Mouse (Mus musculus) left cerebral cortex, adult 18-20 months (tissue): ENCODE results near the gene Trmo. TPM values are rescaled to one million over a fixed set of nuclear protein-coding genes. Genes with fewer than 3 reads are reported as not detected.

Source experiments
- DNase-seq, 2 experiments: peaks; one replicate each; pipeline ENCODE4 v3.0.0; 2021 to 2022; ENCODE audit warnings: low spot score in 2 of 2, mixed read lengths in 1 of 2
- total RNA-seq, 2 experiments: library from RNA; stranded (reverse); gene quantifications; 2 replicates each; pipeline ENCODE4 v1.2.3; 2021

Trmo gene
- total RNA-seq, 2 experiments from 2014 or later = 3.7 to 4.3 TPM

DNA sequence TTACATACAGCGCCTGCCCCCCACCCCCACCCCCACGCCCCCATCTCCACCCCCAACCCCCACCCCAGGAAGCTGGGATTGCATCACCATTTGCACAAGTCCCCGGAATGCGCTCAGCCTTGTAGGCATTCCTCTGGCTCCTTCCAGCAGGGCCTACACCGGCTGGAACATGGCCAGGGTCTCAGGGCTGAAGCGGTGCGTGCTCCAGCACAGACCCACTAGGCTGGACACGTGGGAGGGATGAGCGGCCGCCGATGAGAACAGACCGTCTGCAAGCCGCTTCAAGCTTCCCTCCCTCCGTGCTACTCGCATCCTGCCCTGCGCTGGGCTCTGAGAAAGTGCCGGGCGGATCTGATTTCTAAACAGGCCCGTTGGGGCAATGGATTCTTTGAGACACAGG is 18.2 kb downstream of the Trmo start:
- peak; percentile 14 to 21 for DNase-seq

DNA sequence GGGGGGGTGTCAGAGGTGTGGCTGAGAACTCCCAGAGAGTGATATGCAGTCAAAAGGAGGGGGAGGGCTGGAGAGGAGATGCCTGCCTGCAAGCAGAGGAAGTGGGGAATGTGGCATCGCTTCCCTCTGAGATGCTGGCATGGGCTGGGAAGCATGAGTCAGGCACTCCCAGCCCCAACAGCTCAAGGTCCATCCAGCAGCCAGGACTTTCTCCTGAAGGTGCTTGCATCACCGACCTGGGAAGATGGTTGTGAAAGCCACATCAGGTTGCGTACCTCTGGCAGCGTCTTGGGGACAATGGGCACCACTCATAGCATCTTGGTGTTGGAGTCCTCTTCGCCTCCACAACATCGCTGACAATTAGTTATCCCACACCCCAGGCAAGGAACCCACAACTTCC is 18.8 kb downstream of the Trmo start:
- DNase-seq = no peak

DNA sequence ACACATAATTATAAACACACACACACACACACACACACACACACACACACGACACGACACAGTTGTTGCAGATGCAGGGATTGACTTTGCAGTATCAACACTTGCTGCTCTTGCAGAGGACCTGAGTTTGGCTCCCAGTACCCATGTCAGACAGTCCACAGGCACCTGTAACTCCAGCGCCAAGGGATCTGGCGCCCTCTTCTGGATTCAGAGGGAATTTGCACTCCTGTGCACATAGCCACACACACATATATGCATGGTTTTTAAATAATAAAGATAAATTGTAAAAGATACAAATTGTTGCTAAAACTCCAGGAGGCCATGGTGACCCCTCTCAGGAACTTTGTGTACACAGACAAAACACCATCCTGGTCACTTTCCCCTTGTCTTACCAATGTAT is 20.2 kb downstream of the Trmo start:
- no peak for DNase-seq

DNA sequence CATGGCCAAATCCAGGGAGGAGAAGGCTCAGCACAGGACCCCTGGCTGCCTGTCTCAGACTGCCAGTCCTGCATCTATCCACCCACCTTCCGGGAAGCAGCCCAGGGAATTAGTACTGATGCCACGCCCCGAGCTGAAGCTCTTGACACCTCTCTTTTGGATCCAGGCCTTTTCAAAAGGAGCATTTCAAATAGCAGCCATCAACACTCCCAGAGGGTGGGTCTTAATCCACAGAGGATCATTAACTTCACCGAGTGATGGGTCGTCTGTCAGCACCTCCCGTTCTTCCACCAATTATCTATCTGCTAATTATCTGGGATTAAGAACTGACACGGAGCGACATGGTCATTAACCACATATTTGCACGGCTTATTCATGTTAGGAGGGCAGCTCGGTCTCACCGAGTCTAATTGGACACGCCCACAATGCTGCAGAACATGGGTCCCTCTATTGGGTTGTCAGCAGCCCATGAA is 21.7 kb downstream of the Trmo start:
- DNase-seq = no peak

DNA sequence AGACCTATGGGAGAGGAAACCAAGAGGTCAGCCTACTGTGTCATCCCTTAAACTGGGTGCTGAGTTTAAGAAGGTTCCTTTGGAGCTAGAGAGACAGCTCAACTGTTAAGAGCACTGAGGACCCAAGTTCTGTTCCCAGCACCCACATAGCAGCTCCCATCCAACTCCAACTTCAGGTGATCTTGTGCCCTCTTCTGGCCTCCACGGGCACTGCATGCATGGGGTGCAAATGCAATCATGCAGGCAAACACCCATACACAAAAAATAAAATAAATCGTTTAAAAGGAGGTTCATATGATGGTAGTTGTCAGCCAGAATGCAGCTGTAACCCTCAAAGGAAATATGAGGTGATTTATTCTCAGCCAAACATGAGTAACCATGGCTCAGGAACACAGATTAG is 24.9 kb downstream of the Trmo start:
- no peak for DNase-seq

DNA sequence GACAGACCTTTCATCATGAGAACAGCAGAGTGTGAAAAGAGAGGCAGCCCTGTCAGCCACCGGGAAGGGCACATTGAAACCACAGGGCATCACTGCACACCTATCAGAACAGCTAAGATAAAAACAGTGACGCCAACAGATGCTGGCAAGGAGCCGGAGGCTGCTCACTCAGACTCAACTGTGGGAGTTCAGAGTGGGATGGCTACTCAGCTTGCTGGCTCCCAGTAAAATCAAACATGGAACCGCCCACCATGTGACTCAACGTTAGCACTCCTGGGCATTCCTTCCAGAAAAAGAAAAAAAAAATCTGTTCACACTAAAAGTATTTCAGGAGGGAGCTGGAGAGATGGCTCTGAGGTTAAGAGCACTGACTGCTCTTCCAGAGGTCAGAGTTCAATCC is 28.0 kb downstream of the Trmo start:
- peak; percentile 79 to 84 for DNase-seq

DNA sequence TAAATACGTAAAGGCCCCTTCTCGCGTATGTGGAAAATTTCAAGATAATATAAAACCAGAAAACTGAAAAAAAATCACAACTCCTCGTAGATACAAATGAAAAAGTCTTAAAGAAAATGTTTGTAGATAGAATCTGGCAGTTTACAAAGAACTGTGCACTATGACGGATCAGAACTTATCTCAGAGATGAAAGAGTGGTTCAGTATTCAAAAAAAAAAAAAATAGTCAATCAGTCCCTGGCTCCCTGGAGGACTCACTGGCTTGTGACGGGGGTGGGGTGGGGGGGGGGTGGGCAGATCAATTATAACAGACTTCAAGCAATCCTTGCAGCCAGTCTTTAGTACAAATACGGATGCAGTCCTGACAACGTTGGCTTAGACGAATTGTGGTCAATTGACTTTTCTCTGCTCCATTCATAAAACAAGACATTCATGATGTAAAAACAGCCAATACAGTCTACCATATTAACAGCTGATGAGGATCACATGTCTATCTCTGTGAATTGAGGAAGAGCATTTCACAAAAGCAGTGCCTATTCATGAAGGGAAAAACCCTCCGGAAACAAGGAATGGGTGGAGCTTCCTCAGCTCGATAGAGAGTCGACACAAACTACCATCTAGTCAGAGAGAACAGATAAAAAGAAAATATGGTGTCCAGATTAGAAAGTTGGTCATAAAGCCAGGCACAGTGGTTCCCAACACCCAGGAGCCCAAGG is 29.5 kb downstream of the Trmo start:
- DNase-seq = no peak

DNA sequence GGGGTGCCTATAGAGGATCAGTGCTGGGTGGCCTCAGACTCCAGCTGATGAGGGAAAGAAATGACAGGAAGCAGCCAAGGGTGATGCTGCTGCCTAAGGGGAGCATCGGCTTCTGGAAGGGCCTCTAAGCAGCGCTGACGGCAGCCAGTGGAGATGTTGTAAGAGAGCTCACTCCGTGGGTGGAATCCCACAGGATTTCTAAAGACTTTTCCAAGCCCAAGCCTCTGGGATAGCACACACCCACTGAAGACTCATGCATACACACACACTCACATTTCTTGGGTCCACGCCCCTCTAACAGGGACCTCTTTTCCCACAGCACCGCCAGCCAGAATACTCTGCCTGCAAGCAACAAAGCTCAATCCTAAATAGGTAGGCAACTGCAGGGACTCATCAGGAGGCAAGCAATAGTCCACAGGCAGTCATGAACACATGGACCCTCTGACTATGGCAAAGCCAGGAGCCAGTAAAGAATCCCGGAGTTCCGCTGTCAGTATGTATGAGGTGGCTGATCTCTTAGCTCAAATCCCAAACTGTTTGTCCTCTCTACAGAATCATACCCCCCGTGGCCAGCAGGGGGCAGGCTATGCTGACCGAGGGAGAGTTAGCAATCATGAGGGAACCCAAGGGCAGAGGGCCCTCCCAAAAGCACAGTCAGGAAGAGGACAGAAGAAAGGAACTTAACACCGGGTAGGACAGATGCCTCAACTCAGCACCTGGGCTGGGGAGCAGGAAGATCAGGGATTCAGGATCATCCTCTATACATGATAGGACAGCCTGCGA is 32.7 kb downstream of the Trmo start:
- peak; percentile 36 to 54 for DNase-seq

DNA sequence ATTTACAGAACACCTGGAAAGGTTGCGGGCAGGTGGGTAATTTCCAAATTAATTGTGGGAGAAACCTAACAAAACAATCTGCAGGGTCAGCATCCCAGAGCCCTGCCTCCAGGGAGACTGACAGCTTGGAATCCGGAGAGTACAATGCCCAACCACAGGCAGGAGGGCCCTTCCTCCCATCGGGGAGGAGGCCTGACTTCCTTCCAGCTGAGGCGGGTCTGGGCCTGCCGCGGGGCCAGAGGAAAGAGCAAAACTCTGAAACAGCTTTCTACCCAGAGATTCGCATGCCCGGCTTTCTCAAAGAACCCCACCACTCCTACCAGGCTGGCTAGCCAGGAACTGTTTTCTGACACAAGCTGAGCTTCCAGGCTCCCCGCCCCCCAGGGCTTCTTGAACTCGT is 36.2 kb downstream of the Trmo start:
- no peak for DNase-seq

DNA sequence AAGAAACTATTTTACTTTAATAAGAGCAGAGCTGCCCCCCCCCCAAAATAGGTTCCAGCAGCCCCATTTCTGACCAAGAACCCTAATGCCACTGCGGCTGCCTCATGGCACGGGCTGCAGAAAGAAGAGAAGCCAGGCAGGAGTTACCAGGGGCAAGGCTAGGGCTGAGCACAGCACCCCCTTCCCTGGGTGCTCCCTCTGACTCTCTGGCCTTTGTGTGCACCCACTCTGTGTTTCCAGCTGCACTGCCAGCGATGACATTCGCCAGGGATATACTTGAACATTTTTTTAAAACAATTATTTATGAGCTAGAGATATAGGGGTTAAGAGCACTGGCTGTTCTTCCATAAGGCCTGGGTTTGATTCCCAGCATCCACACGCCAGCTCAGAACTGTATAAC is 39.7 kb downstream of the Trmo start:
- no peak for DNase-seq

DNA sequence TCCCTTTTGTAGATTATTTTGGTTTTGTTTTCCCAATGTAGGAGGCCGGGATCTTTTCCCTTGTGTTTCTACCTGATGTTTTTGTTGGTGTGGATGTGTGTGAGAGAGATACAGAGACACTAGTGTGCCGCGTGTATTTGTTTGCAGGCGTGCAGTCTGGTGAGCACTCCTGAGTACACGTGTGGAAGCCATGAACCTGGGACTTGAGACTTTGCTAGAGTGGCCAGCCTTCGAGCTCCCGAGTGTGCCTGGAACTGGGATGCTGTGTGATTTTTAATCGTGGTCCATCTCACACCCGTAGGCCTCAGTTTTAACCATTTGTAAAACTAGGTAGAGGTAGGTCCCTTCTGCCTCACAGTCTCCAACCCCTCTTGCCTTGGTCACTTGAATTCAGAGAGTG is 40.3 kb downstream of the Trmo start:
- DNase-seq = no peak

DNA sequence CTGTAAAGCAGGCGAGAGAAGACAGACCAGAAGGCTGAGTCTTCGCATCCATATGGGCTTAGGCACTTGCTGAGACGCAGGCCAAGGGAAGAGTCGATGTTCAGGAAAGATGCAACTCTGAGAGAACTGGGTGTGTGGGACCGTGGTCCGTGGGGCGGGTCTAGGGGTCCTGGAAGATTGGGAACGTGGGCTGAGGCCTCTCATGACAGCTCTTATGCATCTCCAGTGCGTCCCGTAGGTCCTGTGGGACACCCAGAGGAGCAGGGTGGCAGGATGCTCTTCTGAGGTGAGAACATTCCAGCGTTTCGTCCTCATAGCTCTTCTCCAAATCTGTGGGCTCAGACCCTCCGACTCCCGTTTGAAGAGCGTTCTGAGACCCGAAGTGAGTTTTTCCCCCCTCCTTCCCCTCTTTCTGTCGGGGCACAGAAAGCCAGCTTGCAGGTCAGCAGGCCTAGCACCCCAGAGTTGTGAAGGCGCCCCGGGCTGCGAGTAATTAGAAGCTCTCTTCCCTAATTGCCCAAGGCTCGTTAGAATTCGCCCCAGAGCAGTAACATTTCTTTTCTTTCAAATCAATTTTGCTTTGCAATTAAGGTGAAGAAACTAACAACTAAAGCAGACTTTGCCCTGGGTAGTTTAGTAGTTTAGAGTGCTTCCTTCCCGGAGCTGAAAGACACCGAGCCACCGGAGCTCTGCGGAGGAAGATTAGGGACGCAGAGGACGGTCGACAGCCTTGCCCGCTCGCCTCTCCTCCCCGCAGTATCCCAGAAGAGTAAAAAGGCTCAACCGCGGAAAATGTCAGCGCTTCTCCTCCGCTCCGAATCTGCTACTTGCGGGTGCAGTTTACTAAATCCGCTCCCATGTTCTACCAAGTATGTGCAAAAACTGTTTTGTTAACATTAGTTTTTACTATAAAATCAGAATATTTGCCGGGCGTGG is 41.4 kb downstream of the Trmo start:
- no peak for DNase-seq

DNA sequence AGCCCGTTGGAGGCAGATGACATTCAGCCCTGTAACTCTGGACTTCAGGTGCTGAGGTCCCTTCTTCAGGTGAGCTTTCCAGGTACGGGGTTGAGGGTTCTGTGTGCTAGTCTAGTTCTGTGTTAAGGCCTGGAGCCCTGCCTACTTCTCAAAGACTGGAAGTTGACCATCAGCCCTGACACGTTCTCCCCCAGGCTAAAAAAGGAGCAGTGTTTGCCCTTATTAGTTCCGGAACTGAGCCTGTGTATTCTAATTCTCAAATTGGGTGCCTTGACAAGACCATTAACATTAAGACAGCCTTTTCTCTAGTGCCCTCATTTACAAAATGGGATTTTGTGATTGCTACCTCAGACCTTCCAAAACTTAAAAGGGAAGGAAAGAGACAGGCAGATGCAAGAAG is 42.1 kb downstream of the Trmo start:
- no peak for DNase-seq

DNA sequence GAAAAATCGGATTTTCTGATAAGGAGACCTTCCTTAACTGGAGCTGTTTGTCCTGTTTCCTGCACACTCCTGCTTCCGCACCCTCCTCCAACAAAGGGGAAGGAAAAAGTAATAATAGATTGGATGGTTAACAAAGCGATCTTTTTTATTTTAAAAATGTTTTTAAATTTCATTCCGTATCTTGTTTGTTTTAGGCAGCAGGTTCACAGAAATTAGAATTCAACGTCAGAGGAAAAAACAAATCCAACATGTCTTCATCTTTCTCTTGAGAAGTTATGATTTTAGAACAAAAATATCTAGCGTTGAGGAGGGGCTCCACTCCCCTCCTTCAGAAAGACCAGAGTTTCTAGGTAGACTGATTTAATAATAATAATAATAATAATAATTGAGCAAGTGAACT is 43.0 kb downstream of the Trmo start:
- no peak for DNase-seq

DNA sequence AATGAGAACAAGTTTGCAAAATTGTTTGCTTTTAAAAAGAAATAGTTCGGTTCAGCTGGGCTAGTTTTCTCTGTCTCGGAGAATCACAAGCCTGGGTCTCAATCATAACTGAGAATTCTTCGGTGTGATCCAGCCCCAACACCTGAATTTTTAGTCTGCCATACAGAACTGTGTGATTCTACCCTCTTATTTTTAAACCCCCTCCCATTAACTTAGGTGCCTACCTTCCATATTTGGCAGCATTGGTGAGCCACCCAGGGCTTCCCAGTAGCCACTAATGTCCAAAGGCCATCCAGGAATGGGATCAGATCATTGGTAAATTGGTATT is 43.5 kb downstream of the Trmo start:
- DNase-seq = no peak

DNA sequence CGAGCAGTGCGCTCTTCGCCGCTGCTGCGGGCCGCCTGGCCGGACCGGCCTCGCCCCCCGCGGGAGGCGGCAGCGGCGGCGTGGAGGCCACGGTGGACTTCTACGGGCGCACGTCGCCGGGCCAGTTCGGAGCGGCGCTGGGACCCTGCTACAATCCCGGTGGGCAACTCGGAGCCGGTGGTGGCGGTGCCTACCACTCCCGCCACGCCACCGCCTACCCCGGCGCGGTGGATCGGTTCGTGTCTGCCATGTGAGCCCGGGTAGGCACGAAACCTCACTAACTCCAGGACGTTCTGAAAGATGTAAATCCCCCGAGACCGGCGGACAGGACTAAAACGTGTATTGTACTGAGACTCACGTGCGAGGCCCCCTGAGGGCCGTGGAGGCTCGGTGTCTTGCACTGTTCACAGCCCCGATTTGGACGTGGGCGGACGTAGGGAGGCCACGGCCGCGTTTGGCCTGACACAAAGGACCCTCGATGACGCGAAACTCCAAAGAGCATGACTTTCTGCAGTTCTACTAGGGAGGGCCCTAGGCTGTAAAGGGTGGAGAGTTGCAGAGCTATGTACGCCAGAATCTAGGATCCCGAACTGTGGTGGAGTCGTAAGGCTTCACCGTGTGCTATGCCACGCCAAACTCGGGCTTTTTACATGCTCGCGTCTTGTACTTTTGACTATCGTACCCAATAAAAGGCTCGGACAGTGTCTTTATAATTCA is 44.0 kb downstream of the Trmo start:
- DNase-seq = no peak

DNA sequence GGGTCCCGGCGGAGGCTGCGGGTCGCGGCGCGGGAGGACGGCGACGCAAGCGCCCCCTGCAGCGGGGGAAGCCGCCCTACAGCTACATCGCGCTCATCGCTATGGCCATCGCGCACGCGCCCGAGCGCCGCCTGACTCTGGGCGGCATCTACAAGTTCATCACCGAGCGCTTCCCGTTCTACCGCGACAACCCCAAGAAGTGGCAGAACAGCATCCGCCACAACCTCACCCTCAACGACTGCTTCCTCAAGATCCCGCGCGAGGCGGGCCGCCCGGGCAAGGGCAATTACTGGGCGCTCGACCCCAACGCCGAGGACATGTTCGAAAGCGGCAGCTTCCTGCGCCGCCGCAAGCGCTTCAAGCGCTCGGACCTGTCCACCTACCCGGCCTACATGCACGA is 44.9 kb downstream of the Trmo start:
- DNase-seq = no peak

DNA sequence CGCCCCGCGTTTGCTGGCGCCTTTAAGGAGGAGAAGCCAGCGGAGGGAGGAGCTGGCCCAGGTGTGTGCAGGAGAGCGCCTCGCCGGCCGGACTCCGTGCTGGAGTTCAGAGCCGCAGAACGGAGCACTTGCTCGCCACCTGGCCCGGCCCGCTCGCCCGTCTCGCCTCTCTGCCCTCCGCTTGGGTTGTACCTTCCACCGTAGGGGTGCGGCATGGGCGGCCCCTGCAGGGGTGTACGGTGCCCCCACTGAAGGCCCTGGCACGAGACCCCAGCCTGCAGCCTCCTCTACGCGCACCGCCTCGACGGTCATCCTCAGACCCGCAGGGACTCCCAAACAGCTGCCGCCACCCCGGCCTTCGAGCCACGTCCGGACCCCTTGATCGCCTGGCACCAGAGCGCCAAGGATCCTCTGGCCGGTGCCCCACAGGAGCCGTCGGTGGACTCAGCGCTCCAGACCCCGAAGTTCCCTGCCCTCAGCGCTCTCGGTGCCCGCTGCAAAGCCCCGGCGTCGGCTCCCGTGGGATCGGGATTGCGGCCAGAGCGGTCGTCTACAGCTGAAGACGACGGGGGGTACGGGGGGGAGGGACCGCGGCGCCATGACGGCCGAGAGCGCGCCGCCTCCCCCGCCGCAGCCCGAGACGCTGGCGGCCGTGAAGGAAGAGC is 45.5 kb downstream of the Trmo start, which contains the start of gene Foxe1:
Foxe1 (plus strand) TSS at position 14 of the 665 bp plus-strand sequence.
- no peak for DNase-seq

DNA sequence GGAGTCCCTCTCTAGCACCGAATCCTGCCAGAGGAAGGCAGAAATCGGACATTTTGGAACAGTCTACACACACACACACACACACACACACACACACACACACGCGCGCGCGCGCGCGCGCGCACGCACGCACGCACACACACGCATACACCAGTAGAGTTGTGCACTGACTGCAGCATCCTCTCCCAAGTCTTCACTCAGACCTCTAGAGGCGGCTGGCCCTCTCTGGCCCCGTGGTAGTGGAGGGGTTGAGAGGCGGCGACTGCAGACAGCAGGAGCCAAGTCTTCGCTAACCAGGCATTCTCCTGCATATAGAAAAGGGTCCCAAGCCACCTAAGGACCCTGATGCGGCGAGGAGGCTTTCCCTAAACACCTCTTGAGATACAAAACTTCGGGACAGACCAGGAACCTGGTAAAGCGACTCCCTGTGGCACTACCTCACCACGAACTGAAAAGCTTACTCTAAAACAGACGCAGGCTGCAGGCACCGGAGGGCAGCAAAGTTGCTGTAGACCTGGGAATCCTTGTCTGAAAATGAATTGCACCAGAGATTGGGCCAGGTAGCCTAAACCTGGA is 46.4 kb downstream of the Trmo start:
- DNase-seq = no peak
